Mouse (Mus musculus) liver, embryonic 14.5 days (tissue): ENCODE data around the gene Fitm2. TPM values are rescaled to one million over a fixed set of nuclear protein-coding genes. Genes with fewer than 3 reads are reported as not detected.

ENCODE experiments used
- ATAC-seq: fragments of 200-750 bp; cut with Nextera tagmentation; 2 replicates; pipeline ENCODE4 v1.8.0; 2017; ENCODE audit warnings: moderate number of reproducible peaks, mild to moderate bottlenecking, moderate library complexity; ENCODE audit not compliant: insufficient read depth
- DNase-seq, 3 experiments: peaks; one replicate each; pipeline ENCODE4 v3.0.0-alpha.2; 2012 to 2013; ENCODE audit warnings: low read depth in 3 of 3, low spot score in 3 of 3
- H3K27ac ChIP-seq: fragments of 300-500 bp; sonication (generic); 2 replicates; pipeline ENCODE4 v1.5.1; 2014; ENCODE audit warnings: moderate library complexity, mild to moderate bottlenecking, control low read depth, inconsistent platforms
- H3K27me3 ChIP-seq: fragments of 300-500 bp; sonication (generic); 2 replicates; pipeline ENCODE4 v1.6.1; 2014; ENCODE audit warnings: mild to moderate bottlenecking, low read length, moderate library complexity; ENCODE audit not compliant: control insufficient read depth, insufficient read depth
- H3K36me3 ChIP-seq: fragments of 300-500 bp; sonication (generic); replicated peaks from 2 replicates; pipeline ENCODE4 v1.6.1; 2014; ENCODE audit warnings: low read depth; ENCODE audit not compliant: control insufficient read depth, insufficient read depth
- H3K4me1 ChIP-seq, 2 experiments: fragments of 200-500 bp in 1 of 2; fragments of 300-500 bp in 1 of 2; sonication (generic) in 1 of 2; replicated peaks; 2 replicates each; pipeline ENCODE4 v1.6.1; 2012 to 2014; ENCODE audit warnings: antibody characterized with exemption in 1 of 2, inconsistent platforms in 1 of 2, low read length in 1 of 2; ENCODE audit not compliant: control insufficient read depth in 2 of 2, insufficient read depth in 2 of 2
- H3K4me2 ChIP-seq: fragments of 300-500 bp; sonication (generic); 2 replicates; pipeline ENCODE4 v1.6.1; 2014; ENCODE audit warnings: low read depth, mild to moderate bottlenecking, control low read depth, moderate library complexity
- H3K4me3 ChIP-seq, 2 experiments: fragments of 200-500 bp in 1 of 2; fragments of 300-500 bp in 1 of 2; sonication (generic) in 1 of 2; 2 replicates each; pipeline ENCODE4 v1.5.1; 2012 to 2014; ENCODE audit warnings: low read depth in 2 of 2, low read length in 2 of 2, mild to moderate bottlenecking in 2 of 2, control low read depth in 1 of 2, inconsistent platforms in 1 of 2, moderate library complexity in 1 of 2; ENCODE audit not compliant: insufficient read depth in 1 of 2
- H3K9ac ChIP-seq: fragments of 300-500 bp; sonication (generic); replicated peaks from 2 replicates; pipeline ENCODE4 v1.6.1; 2014; ENCODE audit warnings: mild to moderate bottlenecking, control low read depth, moderate library complexity
- H3K9me3 ChIP-seq: fragments of 300-500 bp; sonication (generic); 2 replicates; pipeline ENCODE4 v1.6.1; 2016; ENCODE audit warnings: low read length, mixed read lengths; ENCODE audit not compliant: control insufficient read depth
- CTCF ChIP-seq: IDR thresholded peaks from 2 replicates; pipeline ENCODE4 v1.5.1; 2016; ENCODE audit warnings: antibody characterized with exemption, low read depth, control low read depth
- EP300 ChIP-seq: IDR thresholded peaks from 2 replicates; pipeline ENCODE4 v1.6.1; 2016; ENCODE audit warnings: antibody characterized with exemption, low read depth
- WGBS: fragments of 180-500 bp; shearing (Covaris S2); extraction: QIAGEN DNeasy Blood & Tissue Kit; methylation state at CpG from one replicate; pipeline ENCODE4 v1.1.7; 2014; ENCODE audit not compliant: insufficient replicate concordance; 5-methylcytosine and 5-hydroxymethylcytosine counted together
- polyA plus RNA-seq, 2 experiments: library from polyadenylated mRNA; depleted of rRNA in 1 of 2; stranded (reverse) in 1 of 2; unstranded in 1 of 2; fragments of >200 nt; fragmentation: Nextera tagmentation in 1 of 2; extraction: Ambion mirVana in 1 of 2; gene quantifications; 2 replicates each; pipeline versions ENCODE4 v1.2.1 to v1.2.3; 2012 to 2014

The Fitm2 gene
- polyA plus RNA-seq (2012; rRNA removed) (1.8 and 1.9 TPM in 2 replicates), polyA plus RNA-seq (2014; fragmentation: Nextera tagmentation; extraction: Ambion mirVana) (3.0 and 3.1 TPM in 2 replicates)

- TF ChIP-seq CTCF = peak; percentile 100
- peak; percentile 28; the same call in 1 of the 2 replicates for TF ChIP-seq EP300
- WGBS = under 1% methylated on average over 30 of the region's 30 CpGs
- H3K4me2 ChIP-seq = peak within 1 kb of the TSS; percentile 92
- peaks cover 6 to 8% of the 10 kb centered on the region in 2 experiments for H3K4me1 ChIP-seq
- H3K4me3 ChIP-seq = peak within 1 kb of the TSS; percentile 75 to 92
- H3K27me3 ChIP-seq = no peaks in the 10 kb centered on the region
- no peaks in the 10 kb centered on the region for H3K9me3 ChIP-seq
- H3K9ac ChIP-seq = peak within 1 kb of the TSS; percentile 84
- DNase-seq (peak; percentile 91 to 93 (median 91)), ATAC-seq (peak; percentile 94)
- H3K36me3 ChIP-seq = 0 out of 2 replicates have a peak, but pooled peaks cover 2% of the 10 kb centered on the region
- no peak within 1 kb of the TSS; the same call in 1 of the 2 replicates for H3K27ac ChIP-seq
These were observed at the start of gene Fitm2 for GRCm38 (mm10) chr2:163472466-163472851. Gene Fitm2 (minus strand): TSS chr2:163472629.

GRCm38 (mm10) chr2:163506300-163507004, 34.0 kb upstream of the Fitm2 start, which contains the start of gene Hnf4a:
Gene Hnf4a (plus strand): TSS chr2:163506808.
- TF ChIP-seq CTCF (no peak), EP300 (no peak)
- Histone ChIP-seq H3K4me3 (peak within 1 kb of the TSS; percentile 46 to 54), H3K27me3 (no peaks in the 10 kb centered on the region), H3K9ac (no peak within 1 kb of the TSS), H3K9me3 (no peaks in the 10 kb centered on the region), H3K36me3 (no peaks in the 10 kb centered on the region), H3K4me1 (no peaks in the 10 kb centered on the region; a peak in 1 of 4 replicates), H3K27ac (no peak within 1 kb of the TSS), H3K4me2 (peak within 1 kb of the TSS; percentile 31)
- 66% methylated on average over 10 of the region's 10 CpGs for WGBS
- DNase-seq (peak in 2 of 3 experiments; percentile 7 to 13), ATAC-seq (peak; percentile 35; the same call in 1 of the 2 replicates)

- H3K27ac ChIP-seq = no peak overlapping the region
- 53% methylated on average over 7 of the region's 7 CpGs for WGBS
- H3K27me3 ChIP-seq = no peaks in the 10 kb centered on the region
- ATAC-seq (no peak), DNase-seq (no peak)
- no peaks in the 10 kb centered on the region; a peak in 1 of 4 replicates for H3K4me1 ChIP-seq
- H3K4me2 ChIP-seq = no peak overlapping the region
- TF ChIP-seq EP300 (no peak), CTCF (no peak)
- H3K36me3 ChIP-seq = no peaks in the 10 kb centered on the region
- no peak overlapping the region for H3K9ac ChIP-seq
- no peaks in the 10 kb centered on the region for H3K9me3 ChIP-seq
- H3K4me3 ChIP-seq = no peak overlapping the region
These were observed 30.8 kb upstream of the Fitm2 start for GRCm38 (mm10) chr2:163503191-163503590.

DNA sequence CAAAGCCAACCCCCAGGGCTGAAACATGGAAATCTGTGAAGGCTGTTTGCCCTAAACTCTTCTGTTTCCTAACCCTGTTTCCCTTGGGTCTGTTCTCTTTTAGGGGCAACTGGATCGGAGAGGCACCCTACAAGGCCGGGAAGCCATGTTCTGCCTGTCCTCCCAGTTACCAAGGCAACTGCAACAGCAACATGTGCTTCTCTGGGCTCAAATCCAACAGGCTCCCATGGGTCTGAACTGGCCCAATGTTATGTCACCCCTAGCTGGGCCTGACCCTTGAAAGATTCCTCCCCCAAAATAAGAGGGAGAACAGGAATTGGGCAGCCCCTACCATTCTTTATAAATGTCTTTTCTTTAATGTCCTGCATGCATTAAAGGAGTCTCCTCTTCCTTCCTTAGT, 29.8 kb upstream of the Fitm2 start:
- DNase-seq = no peak

GRCm38 (mm10) chr2:163494456-163494855, 22.0 kb upstream of the Fitm2 start:
- H3K27me3 ChIP-seq = no peaks in the 10 kb centered on the region
- no peak overlapping the region for H3K4me3 ChIP-seq
- no peak overlapping the region for H3K4me2 ChIP-seq
- no peaks in the 10 kb centered on the region for H3K9me3 ChIP-seq
- 25% methylated on average over 6 of the region's 6 CpGs for WGBS
- DNase-seq (no peak), ATAC-seq (no peak)
- H3K4me1 ChIP-seq = no peaks in the 10 kb centered on the region
- TF ChIP-seq CTCF (no peak), EP300 (no peak)
- H3K9ac ChIP-seq = no peak overlapping the region
- H3K36me3 ChIP-seq = no peaks in the 10 kb centered on the region
- H3K27ac ChIP-seq = no peak overlapping the region

More for the DNA sequence above, 29.8 kb upstream of the Fitm2 start:
- no peak for TF ChIP-seq CTCF
- TF ChIP-seq EP300 = no peak
- Histone ChIP-seq H3K4me3 (no peak overlapping the region), H3K27me3 (no peaks in the 10 kb centered on the region), H3K9ac (no peak overlapping the region), H3K27ac (no peak overlapping the region), H3K9me3 (no peaks in the 10 kb centered on the region), H3K4me1 (no peaks in the 10 kb centered on the region; a peak in 1 of 4 replicates), H3K36me3 (no peaks in the 10 kb centered on the region), H3K4me2 (no peak overlapping the region)
- WGBS = 56% methylated on average over 2 of the region's 2 CpGs
- ATAC-seq = no peak
